Mouse (Mus musculus) heart, adult 2 months (tissue): ENCODE measurements around the gene Sis.

Experiments used
- CTCF ChIP-seq: fragments of 200-600 bp; IDR thresholded peaks from 2 replicates; pipeline ENCODE4 v1.8.1; 2022; ENCODE audit warnings: antibody characterized with exemption, mild to moderate bottlenecking, moderate library complexity
- POLR2A ChIP-seq: fragments of 200-500 bp; IDR thresholded peaks from 2 replicates; pipeline ENCODE4 v1.6.1; 2011; ENCODE audit warnings: mild to moderate bottlenecking, low read depth, low read length, control low read depth; ENCODE audit not compliant: insufficient read depth

DNA sequence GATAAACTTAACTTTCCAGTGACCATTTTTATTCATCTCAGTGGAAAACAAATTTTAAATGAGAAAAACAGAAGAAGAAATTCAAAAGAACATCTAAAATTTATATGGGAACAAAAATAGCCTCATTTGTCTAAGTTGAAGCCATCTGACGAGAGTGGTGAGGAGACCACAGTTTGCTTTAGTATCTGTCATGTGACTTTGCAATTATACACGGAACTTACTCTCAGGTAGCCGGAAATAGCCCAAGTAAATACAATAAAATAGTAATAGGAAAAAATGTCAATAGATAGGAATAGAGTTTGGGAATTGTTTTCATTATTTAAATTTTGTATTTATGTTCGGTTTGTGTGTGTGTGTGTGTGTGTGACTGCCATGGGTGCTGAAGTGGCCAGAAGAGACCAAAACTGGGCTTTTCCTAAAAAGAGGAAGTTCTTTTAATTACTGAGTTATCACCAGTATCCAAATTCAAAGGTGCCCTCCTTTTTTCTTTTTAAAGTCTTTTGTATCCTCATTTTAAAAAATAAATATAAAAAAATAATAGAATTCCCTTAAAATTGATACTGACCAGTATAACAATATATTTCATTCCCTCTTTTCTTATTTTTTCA, 48.6 kb downstream of the Sis start:
- TF ChIP-seq CTCF (no peak), POLR2A (no peak)
